Mouse (Mus musculus): Measurements from ENCODE around the gene Slc30a5.

Slc30a5 gene

DNA sequence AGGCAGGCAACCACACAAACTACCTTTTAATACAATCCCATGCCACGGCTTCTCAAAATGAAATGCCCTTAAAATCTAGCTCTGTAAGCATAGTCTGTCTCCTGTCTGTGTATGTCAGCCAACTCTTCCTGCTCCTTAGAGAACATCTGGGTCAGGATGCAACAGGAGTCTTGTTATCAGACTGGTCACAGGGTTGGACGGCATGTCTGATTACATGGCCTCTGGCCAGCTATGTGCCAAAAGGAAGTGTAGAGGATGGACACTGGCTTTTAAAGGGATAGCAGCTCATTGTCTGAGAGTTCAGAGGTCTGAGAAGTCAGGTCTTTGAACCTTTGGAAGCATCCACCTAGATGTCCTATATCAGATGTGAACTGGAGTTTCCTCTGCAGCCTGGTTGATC lies 77.9 kb downstream of the Slc30a5 start:
- DNase-seq (ENCODE audit: low spot score) = no peak

DNA sequence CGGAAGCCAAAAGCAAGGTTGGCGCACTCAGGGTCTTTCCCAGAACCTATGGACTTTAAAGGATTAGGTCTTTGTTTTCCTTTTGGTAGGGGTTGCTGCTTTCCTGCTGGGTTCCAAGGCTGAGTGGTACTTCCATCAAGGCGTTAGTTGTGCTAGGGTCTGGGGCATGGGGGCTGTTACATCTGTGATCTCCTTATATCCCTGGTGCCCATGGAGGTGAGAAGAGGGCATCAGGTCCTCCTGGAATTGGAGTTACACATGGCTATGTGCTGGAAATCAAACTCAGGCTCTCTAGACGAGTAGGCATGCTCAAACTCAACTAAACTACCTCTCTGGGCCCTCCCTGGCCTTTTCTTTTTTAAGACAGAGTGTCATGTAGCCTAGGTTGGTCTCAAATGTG lies 79.0 kb downstream of the Slc30a5 start:
- DNase-seq (ENCODE audit: low spot score) = no peak

GRCm38 (mm10) chr13:100753011-100753410 lies 80.2 kb downstream of the Slc30a5 start:
- DNase-seq (ENCODE audit: low spot score) = no peak

Data from ovary, postnatal 10 days (tissue).